Mouse (Mus musculus): Measurements from ENCODE around the gene Adamts16. TPM values are rescaled to one million over a fixed set of nuclear protein-coding genes. Genes with fewer than 3 reads are reported as not detected.
A peak's percentile ranks its signal among the peaks of the same experiment; 100 is the strongest.

Adamts16 gene
- polyA plus RNA-seq, 1 experiment from 2014 or later, result 2.1 TPM

DNA sequence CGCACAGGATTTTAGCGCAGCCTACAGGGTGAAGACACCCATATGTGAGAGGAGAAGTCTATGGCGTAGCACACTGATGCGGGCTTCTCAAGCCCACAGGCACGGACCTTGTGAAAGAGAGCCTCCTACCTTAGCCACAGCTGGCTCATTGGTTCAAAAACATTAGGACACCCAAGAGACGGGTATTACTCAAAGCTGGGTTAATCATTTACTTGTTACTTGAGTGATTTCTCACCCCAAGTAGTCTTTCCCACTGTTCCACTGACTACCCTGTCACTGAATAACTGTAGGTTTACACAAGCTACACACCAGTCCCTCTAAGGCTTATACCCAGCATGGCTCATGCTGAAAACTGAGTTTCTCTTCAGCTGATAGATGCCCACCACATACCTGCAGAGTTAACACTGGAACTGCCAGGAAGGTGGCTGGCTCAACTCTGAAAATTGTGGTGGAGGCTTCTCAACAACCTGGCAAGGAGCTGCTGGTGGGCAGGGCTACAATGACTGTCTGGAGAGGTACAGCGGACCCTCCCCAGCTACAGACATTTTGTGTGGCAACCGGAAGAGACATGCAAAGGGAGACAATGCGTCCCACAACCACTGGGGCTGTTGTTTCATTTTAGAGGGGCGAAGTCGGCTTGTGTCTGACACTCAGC, 25.5 kb upstream of the Adamts16 start:
- Histone ChIP-seq H3K36me3 (no peaks in the 10 kb centered on the region), H3K4me2 (replicated peaks) (no peak overlapping the region), H3K9ac (no peak overlapping the region), H3K27me3 (no peaks in the 10 kb centered on the region), H3K4me3 (no peak overlapping the region), H3K9me3 (no peaks in the 10 kb centered on the region), H3K27ac (no peak overlapping the region), H3K4me1 (0 out of 2 replicates have a peak, but pooled peaks cover 3% of the 10 kb centered on the region)
- no peak for ATAC-seq (ENCODE audit: low FRiP score, low read depth)
- 92% methylated on average over 11 of the region's 11 CpGs for WGBS

DNA sequence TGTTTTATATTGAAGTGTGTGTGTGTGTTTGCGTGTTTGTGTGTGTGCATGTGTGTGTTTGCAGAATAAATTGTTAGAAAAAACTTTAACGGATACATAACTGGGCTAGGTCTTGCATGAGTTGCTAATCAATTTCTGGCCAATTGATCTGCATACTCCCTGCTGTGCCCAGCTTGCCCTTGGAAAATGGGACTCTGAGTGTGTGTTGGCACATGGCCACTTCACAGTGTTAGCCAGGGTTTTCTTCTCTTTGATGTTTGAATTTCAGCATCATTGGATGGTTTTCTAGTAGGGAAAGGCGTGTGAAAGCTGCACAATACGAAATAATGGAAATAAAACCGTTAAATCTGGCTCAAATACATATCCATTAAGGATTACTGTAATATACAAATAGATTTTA, 24.3 kb upstream of the Adamts16 start:
- Histone ChIP-seq H3K9ac (no peak overlapping the region), H3K4me3 (no peak overlapping the region), H3K4me1 (no peaks in the 10 kb centered on the region), H3K27me3 (no peaks in the 10 kb centered on the region), H3K4me2 (replicated peaks) (no peak overlapping the region), H3K9me3 (no peaks in the 10 kb centered on the region), H3K36me3 (no peaks in the 10 kb centered on the region), H3K27ac (no peak overlapping the region)
- 76% methylated on average over 5 of the region's 5 CpGs for WGBS
- no peak for ATAC-seq (ENCODE audit: low FRiP score, low read depth)

DNA sequence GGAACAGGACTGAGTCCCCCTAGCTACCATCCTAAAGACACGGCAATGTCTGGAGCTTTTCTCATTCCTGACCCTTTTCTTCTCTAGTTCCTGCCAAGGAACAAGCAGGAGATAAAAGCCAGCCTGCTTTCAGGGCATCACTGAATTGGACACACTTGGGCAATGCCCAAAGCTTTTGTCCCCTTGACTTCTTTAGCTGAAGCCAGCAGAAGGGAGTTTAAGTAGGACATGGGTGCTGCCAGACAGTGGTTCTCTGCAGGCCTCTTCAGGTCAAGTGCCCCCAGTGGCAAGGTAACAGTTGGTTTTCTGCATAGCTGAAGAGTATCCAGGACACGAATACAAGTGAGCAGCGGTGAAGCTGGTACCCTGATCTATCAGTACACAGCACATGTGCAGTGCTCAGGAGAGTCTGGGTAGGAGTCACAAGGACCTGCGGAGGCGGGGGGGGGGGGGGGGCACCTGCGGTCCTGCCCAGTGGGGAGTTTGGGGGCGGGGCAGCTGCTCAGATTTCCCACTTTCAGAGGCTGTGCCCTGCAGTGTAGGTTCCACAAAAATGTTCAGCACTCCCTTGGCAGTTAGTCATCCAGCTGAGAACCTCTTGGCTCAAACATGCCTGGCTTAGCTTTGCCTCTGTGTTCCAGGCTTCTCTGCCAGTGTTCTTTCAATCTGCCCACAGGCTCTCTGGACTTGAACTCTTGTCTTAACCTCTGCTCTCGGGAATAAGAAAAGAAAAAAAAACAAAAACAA, 20.7 kb upstream of the Adamts16 start:
- Histone ChIP-seq H3K4me2 (replicated peaks) (no peak overlapping the region), H3K27me3 (no peaks in the 10 kb centered on the region), H3K9ac (no peak overlapping the region), H3K27ac (no peak overlapping the region), H3K4me3 (no peak overlapping the region), H3K36me3 (no peaks in the 10 kb centered on the region), H3K4me1 (no peaks in the 10 kb centered on the region), H3K9me3 (no peaks in the 10 kb centered on the region)
- ATAC-seq (ENCODE audit: low FRiP score, low read depth), result no peak
- WGBS, result 43% methylated on average over 8 of the region's 8 CpGs

DNA sequence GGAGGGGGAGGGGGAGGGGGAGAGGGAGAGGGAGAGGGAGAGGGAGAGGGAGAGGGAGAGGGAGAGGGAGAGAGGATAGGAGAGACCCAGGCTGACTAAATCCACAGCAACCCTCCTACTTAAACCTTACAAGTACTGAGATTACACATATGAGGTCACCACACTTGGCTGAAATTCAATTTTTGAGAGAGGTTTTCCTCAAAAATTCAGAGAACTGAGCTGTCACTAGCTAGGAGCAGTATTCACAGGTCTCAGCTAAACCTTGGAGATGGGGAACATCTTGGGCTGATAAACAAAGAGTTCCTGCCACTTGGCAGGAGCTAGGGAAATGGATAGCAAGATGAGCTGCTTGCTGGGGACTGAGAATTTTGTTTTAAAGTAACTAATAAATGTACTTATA, 12.0 kb upstream of the Adamts16 start:
- no peak overlapping the region for H3K4me3 ChIP-seq
- no peak for ATAC-seq (ENCODE audit: low FRiP score, low read depth)

DNA sequence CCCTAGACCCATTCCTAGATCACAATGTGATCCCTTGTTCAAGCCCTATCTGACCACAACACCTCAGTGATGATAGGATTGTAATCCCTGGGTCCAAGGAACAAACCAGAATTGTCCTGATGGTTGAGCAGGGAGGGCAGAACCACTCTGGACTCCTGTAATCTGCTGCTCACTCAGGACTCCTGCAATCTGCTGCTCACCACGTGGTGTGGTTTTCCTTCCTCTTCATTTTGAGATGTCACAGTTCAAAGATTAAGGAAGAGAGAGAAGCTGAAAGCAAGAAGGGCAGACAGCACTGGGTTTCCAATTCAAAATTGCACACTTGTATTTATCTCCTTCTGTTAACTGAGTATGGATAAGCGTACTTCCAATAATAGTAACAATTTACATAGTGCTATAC, 5.3 kb upstream of the Adamts16 start:
- no peak overlapping the region for H3K9ac ChIP-seq
- peaks cover 28% of the 10 kb centered on the region for H3K27me3 ChIP-seq
- H3K27ac ChIP-seq, result no peak overlapping the region
- no peaks in the 10 kb centered on the region for H3K9me3 ChIP-seq
- H3K36me3 ChIP-seq, result no peaks in the 10 kb centered on the region
- no peak for ATAC-seq (ENCODE audit: low FRiP score, low read depth)
- WGBS, result 70% methylated on average over 2 of the region's 2 CpGs
- no peaks in the 10 kb centered on the region for H3K4me1 ChIP-seq
- H3K4me3 ChIP-seq, result no peak overlapping the region
- H3K4me2 ChIP-seq (replicated peaks), result no peak overlapping the region

More for the DNA sequence above, 12.0 kb upstream of the Adamts16 start:
- no peak overlapping the region for H3K4me2 ChIP-seq (replicated peaks)
- no peaks in the 10 kb centered on the region for H3K36me3 ChIP-seq
- no peaks in the 10 kb centered on the region for H3K4me1 ChIP-seq
- H3K9me3 ChIP-seq, result no peaks in the 10 kb centered on the region
- H3K27me3 ChIP-seq, result 0 out of 2 replicates have a peak, but pooled peaks cover 4% of the 10 kb centered on the region
- no peak overlapping the region for H3K9ac ChIP-seq
- no peak overlapping the region for H3K27ac ChIP-seq

DNA sequence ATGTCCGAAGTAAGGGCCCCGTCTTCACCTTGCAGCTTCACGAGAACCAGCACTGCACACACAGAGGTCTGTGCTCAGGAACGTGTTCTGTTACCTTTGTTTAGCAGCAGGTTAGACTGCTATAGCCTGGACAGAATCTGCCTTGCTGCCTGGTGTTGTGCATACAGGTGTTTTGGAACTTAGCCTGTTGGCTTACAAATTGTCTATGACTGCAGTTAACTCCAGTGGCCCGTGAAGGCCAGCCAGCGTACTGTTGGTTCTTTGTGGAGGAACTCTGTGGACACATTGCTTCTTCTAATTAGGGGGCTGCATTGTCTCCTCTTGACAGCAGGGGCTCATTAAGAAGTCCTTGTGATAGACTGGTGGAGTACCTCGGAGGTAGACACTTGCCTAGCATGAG, 3.9 kb upstream of the Adamts16 start:
- peaks cover 7% of the 10 kb centered on the region for H3K4me1 ChIP-seq
- no peak overlapping the region for H3K4me3 ChIP-seq
- 76% methylated on average over 7 of the region's 7 CpGs for WGBS
- H3K27me3 ChIP-seq, result peaks cover 42% of the 10 kb centered on the region
- H3K9ac ChIP-seq, result no peak overlapping the region
- no peaks in the 10 kb centered on the region for H3K9me3 ChIP-seq
- H3K4me2 ChIP-seq (replicated peaks), result no peak overlapping the region
- ATAC-seq (ENCODE audit: low FRiP score, low read depth), result no peak
- H3K27ac ChIP-seq, result no peak overlapping the region
- H3K36me3 ChIP-seq, result no peaks in the 10 kb centered on the region

DNA sequence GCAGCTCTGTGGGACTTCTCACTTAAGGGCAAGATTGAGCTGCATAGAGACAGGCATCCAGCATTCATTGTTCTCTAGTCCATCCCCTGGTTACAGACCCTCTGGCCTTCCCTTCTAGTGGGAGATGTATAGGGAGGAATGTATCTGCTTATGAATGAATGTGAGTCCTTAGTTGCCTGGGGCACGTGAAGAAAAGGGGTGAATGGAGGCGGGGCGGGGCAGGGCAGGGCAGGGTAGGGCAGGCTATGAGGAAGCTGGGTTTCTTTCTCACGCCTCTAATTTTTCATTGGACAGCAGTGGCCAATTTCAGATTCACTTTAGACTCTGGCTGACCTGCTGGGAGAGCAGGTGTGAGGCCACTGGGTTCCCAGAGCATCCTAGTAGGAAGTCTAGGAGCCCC, 515 bp upstream of the Adamts16 start:
- no peaks in the 10 kb centered on the region for H3K9me3 ChIP-seq
- no peak overlapping the region for H3K27ac ChIP-seq
- no peaks in the 10 kb centered on the region for H3K36me3 ChIP-seq
- WGBS, result 54% methylated on average over 4 of the region's 4 CpGs
- no peak; the same call in 1 of the 2 replicates for ATAC-seq (ENCODE audit: low FRiP score, low read depth)
- no peak overlapping the region for H3K4me3 ChIP-seq
- H3K27me3 ChIP-seq, result peaks cover 49% of the 10 kb centered on the region
- H3K9ac ChIP-seq, result no peak overlapping the region
- peaks cover 7% of the 10 kb centered on the region for H3K4me1 ChIP-seq
- H3K4me2 ChIP-seq (replicated peaks), result no peak overlapping the region

DNA sequence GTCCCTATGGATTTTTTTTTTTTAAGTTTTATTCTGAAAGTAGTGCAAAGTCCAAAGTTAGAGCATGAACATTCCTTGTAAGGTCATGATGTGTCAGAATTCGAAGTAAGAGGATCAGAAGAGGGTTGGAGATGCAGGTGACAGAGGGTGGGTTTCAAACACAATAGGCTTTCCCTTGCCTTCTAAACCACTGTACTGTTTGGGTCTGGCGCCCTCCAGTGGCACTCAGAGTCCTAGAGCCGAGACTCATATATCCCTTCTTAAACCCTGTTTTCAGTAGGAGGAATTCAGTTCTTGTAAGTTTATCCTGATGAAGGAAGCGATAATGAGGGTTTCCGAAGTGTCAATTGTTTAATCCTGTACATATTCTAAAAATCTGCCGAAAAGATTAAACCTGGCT, 1.4 kb downstream of the Adamts16 start:
- no peaks in the 10 kb centered on the region for H3K36me3 ChIP-seq
- 12% methylated on average over 6 of the region's 6 CpGs for WGBS
- no peak overlapping the region for H3K27ac ChIP-seq
- H3K27me3 ChIP-seq, result peaks cover 46% of the 10 kb centered on the region
- ATAC-seq (ENCODE audit: low FRiP score, low read depth), result peak; percentile 37; the same call in 1 of the 2 replicates
- 0 out of 2 replicates have a peak overlapping the region, but pooled peaks have one; percentile 58 for H3K4me2 ChIP-seq (replicated peaks)
- no peaks in the 10 kb centered on the region for H3K9me3 ChIP-seq
- H3K4me3 ChIP-seq, result no peak overlapping the region
- peaks cover 7% of the 10 kb centered on the region for H3K4me1 ChIP-seq
- H3K9ac ChIP-seq, result no peak overlapping the region

DNA sequence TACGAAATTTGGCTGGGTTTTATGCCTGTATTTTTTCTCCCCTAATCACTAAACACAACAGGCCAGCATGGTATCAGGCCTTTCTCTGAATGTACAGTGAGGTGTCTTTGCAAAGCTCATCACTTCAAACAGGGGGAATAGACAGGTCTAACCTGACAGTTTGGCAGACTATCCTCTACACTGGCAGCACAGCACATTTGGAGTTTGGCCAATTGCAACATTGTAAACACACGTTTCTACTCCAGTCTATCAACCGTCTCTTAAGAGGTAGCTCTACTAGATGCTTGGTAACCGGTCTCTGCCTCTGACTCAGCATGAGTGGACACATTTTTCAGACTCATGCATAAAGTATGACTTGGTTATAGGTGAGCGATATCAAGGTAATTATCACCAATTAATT, 4.0 kb downstream of the Adamts16 start:
- H3K4me2 ChIP-seq (replicated peaks), result no peak overlapping the region
- H3K4me1 ChIP-seq, result peaks cover 7% of the 10 kb centered on the region
- H3K9me3 ChIP-seq, result no peaks in the 10 kb centered on the region
- peaks cover 31% of the 10 kb centered on the region for H3K27me3 ChIP-seq
- no peak for ATAC-seq (ENCODE audit: low FRiP score, low read depth)
- H3K4me3 ChIP-seq, result no peak overlapping the region
- no peak overlapping the region for H3K27ac ChIP-seq
- no peak overlapping the region for H3K9ac ChIP-seq
- no peaks in the 10 kb centered on the region for H3K36me3 ChIP-seq
- 76% methylated on average over 5 of the region's 5 CpGs for WGBS

DNA sequence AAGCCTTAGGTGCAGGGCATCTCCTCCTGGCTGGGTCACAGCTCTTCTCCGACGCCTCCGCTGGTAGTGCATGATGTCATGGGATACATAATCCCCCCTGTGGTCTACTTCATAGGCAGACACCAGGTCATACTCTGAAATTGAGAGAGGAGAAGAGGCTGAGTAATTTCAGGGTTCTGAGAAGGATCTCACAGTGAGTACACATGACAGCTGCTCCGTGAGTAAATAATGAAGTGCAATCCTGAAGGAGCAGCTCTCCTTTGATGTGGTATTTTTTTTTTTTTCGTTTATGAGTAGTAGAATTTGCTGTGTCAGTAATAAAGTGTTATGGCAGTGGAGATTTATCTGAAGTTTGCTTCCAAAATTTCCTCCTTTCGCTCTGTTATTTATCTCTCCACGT, 5.4 kb downstream of the Adamts16 start:
- no peak overlapping the region for H3K4me3 ChIP-seq
- H3K9me3 ChIP-seq, result no peaks in the 10 kb centered on the region
- H3K27ac ChIP-seq, result no peak overlapping the region
- ATAC-seq (ENCODE audit: low FRiP score, low read depth), result 0 out of 2 replicates have a peak, but pooled peaks have one; percentile 6
- peaks cover 18% of the 10 kb centered on the region for H3K27me3 ChIP-seq
- no peak overlapping the region for H3K4me2 ChIP-seq (replicated peaks)
- no peaks in the 10 kb centered on the region for H3K36me3 ChIP-seq
- H3K4me1 ChIP-seq, result peaks cover 3% of the 10 kb centered on the region
- H3K9ac ChIP-seq, result no peak overlapping the region
- 53% methylated on average over 7 of the region's 7 CpGs for WGBS

DNA sequence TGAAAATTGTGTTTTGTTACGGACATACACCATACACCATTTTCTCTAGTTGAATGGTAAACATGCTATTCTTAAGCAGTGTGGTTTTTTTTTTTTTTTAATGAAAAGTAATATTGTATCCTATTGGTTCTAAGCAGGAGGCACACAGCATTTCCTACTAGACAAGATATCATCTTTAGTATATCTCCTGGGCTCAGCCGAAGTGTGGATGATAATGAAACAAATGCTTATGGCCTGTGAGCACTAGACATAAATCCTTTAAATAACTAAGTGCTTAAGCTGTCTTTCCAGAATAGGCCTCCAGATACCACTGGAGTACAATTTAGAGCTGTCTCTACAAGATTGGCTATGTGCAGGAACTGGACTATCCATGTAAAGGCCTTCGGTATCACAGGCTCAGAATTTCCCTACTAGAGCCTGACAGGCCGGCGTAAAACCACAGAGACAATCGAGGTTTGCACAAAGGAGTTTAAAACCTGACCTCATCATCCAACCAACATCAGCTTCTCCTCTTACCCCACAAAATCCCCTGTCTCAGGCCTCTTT, 8.9 kb downstream of the Adamts16 start:
- no peak overlapping the region for H3K4me3 ChIP-seq
- H3K36me3 ChIP-seq, result no peaks in the 10 kb centered on the region
- H3K4me1 ChIP-seq, result no peaks in the 10 kb centered on the region
- no peaks in the 10 kb centered on the region for H3K9me3 ChIP-seq
- no peaks in the 10 kb centered on the region; the same call in 1 of the 2 replicates for H3K27me3 ChIP-seq
- no peak overlapping the region for H3K27ac ChIP-seq
- WGBS, result 77% methylated on average over 6 of the region's 6 CpGs
- H3K9ac ChIP-seq, result no peak overlapping the region
- no peak for ATAC-seq (ENCODE audit: low FRiP score, low read depth)
- no peak overlapping the region for H3K4me2 ChIP-seq (replicated peaks)

DNA sequence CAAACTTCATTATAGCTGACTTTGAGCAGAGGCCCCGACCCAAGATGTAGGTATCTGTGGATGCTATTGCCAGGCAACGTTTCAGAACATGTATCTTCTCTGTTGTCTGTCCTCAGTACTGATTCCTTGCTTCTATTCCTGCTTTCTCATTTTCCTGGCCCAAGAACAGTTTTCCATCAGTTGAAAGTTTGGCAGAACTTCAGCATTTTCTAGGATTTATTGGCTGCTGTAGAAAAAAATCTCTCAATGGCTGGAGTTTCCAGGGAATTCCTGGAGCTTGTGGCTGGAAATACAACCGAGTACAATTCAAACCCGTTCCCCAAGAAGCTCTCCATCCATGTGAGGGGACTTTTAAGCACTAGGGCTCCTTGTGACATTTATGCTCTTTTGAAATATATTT, 10.6 kb downstream of the Adamts16 start:
- WGBS, result 56% methylated on average over 4 of the region's 4 CpGs
- Histone ChIP-seq H3K9me3 (no peaks in the 10 kb centered on the region), H3K36me3 (no peaks in the 10 kb centered on the region), H3K27ac (no peak overlapping the region), H3K27me3 (peaks cover 5% of the 10 kb centered on the region; the same call in 1 of the 2 replicates), H3K4me2 (replicated peaks) (no peak overlapping the region), H3K9ac (no peak overlapping the region), H3K4me1 (no peaks in the 10 kb centered on the region), H3K4me3 (no peak overlapping the region)
- ATAC-seq (ENCODE audit: low FRiP score, low read depth), result no peak
